Mouse (Mus musculus) lung, embryonic 16.5 days (tissue): ENCODE measurements at regions not wholly inside any gene's neighbourhood (a gene's known extent, or its start where the extent isn't known, plus 50 kb on each side); places are given as distances from the start of the nearest gene placed in this dataset.
"Not testable (repeated sequence)": the region's sequence is repeated elsewhere in the genome, so short reads cannot be mapped to it uniquely, and the experiment has no call there.

Source experiments
- ATAC-seq: fragments of 200-750 bp; cut with Nextera tagmentation; 2 replicates; pipeline ENCODE4 v1.8.0; 2017; ENCODE audit warnings: low read depth, mild to moderate bottlenecking, moderate library complexity
- H3K27ac ChIP-seq: fragments of 300-500 bp; sonication (generic); 2 replicates; pipeline ENCODE4 v1.5.1; 2014; ENCODE audit warnings: mild to moderate bottlenecking, control low read depth, low read length
- H3K27me3 ChIP-seq: fragments of 300-500 bp; sonication (generic); 2 replicates; pipeline ENCODE4 v1.6.1; 2014; ENCODE audit warnings: low read depth, low read length, mixed read lengths; ENCODE audit not compliant: control insufficient read depth, insufficient read depth
- H3K36me3 ChIP-seq: fragments of 300-500 bp; sonication (generic); 2 replicates; pipeline ENCODE4 v1.6.1; 2014; ENCODE audit warnings: low read length; ENCODE audit not compliant: control insufficient read depth, insufficient read depth
- H3K4me1 ChIP-seq: fragments of 300-500 bp; sonication (generic); replicated peaks from 2 replicates; pipeline ENCODE4 v1.6.1; 2014; ENCODE audit warnings: low read length, mixed read lengths; ENCODE audit not compliant: control insufficient read depth, insufficient read depth
- H3K4me2 ChIP-seq: fragments of 300-500 bp; sonication (generic); 2 replicates; pipeline ENCODE4 v1.6.1; 2014; ENCODE audit warnings: low read depth, low read length, control low read depth
- H3K4me3 ChIP-seq: fragments of 300-500 bp; sonication (generic); 2 replicates; pipeline ENCODE4 v1.5.1; 2014; ENCODE audit warnings: mild to moderate bottlenecking, low read length, control low read depth
- H3K9ac ChIP-seq: fragments of 300-500 bp; sonication (generic); 2 replicates; pipeline ENCODE4 v1.6.1; 2014; ENCODE audit warnings: low read length, control low read depth
- H3K9me3 ChIP-seq: fragments of 300-500 bp; sonication (generic); 2 replicates; pipeline ENCODE4 v1.6.1; 2016; ENCODE audit warnings: low read length; ENCODE audit not compliant: control insufficient read depth
- WGBS: fragments of 180-500 bp; shearing (Covaris S2); extraction: QIAGEN DNeasy Blood & Tissue Kit; methylation state at CpG from one replicate; pipeline ENCODE4 v1.1.7; 2014; 5-methylcytosine and 5-hydroxymethylcytosine counted together

DNA sequence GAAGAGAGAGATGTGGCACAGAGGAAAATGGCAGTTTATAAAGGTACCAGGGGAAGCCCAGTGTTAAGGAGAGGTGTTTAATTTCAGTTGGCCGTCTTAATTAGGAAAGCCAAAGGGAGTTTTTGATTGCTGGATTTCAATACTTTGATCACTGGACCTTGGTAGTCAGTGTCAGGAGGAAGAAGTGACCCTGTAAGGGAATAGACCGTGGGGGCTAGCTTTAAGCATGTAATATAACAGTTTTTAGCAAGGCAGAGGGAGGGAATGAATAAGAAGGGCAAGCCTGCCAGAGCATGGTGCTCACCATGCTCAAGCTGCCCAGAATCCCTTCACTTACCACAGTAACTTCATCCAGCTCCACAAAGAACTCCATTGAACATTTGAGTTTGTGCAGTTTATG lies 437.1 kb downstream of the Epm2a start:
- Histone ChIP-seq H3K27ac (no peak overlapping the region), H3K4me2 (no peak overlapping the region), H3K27me3 (no peaks in the 10 kb centered on the region), H3K9me3 (no peaks in the 10 kb centered on the region), H3K36me3 (no peaks in the 10 kb centered on the region), H3K9ac (no peak overlapping the region), H3K4me3 (no peak overlapping the region), H3K4me1 (no peaks in the 10 kb centered on the region)
- 56% methylated on average over 2 of the region's 2 CpGs for WGBS
- ATAC-seq, result no peak

DNA sequence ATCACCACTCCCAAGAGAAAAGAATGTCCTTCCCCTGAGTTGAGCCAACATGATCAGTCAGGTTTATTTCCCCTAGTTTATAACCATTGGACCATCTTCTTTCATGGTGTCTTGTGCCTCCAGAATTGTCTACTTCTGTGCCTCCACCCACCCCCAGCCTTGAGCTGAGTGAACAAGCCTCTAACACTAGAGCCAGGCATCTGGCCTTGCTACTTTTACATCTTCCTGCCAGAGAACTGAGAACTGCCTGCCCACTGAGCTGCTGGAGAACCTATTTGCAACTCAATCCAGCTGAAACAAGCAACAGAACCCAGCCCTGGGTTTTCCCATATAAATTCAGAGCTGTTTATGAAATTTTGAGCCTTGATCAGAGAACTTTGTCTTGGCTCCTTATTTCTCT lies 444.0 kb downstream of the Epm2a start:
- no peak for ATAC-seq
- Histone ChIP-seq H3K27ac (no peak overlapping the region), H3K36me3 (no peaks in the 10 kb centered on the region), H3K4me1 (no peaks in the 10 kb centered on the region), H3K27me3 (no peaks in the 10 kb centered on the region), H3K9ac (no peak overlapping the region), H3K4me3 (no peak overlapping the region), H3K9me3 (no peaks in the 10 kb centered on the region), H3K4me2 (no peak overlapping the region)

DNA sequence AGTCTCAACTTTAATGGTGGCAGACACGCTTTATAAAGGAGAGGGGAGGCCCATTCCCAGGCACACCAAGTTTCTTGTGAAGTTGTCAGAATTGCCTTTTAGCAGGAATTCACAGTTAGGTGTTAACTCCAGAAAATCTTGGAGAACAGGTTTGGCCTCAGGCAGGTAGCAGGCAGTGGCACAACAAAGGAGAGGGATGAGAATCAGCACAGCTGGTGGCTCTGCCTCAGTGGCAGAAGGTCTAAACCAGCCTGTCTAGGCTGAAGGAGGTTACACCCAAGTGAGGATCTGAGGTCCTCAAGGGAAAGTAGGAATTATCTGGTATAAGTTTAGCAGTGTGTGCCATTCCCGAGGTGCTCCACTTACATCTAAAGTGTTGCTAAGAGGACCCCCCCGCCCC lies 456.3 kb downstream of the Epm2a start:
- Histone ChIP-seq H3K4me3 (no peak overlapping the region), H3K27ac (no peak overlapping the region), H3K36me3 (no peaks in the 10 kb centered on the region), H3K4me1 (no peaks in the 10 kb centered on the region), H3K27me3 (no peaks in the 10 kb centered on the region), H3K4me2 (no peak overlapping the region), H3K9ac (no peak overlapping the region), H3K9me3 (no peaks in the 10 kb centered on the region)
- no peak for ATAC-seq
- 78% methylated on average over 3 of the region's 3 CpGs for WGBS

DNA sequence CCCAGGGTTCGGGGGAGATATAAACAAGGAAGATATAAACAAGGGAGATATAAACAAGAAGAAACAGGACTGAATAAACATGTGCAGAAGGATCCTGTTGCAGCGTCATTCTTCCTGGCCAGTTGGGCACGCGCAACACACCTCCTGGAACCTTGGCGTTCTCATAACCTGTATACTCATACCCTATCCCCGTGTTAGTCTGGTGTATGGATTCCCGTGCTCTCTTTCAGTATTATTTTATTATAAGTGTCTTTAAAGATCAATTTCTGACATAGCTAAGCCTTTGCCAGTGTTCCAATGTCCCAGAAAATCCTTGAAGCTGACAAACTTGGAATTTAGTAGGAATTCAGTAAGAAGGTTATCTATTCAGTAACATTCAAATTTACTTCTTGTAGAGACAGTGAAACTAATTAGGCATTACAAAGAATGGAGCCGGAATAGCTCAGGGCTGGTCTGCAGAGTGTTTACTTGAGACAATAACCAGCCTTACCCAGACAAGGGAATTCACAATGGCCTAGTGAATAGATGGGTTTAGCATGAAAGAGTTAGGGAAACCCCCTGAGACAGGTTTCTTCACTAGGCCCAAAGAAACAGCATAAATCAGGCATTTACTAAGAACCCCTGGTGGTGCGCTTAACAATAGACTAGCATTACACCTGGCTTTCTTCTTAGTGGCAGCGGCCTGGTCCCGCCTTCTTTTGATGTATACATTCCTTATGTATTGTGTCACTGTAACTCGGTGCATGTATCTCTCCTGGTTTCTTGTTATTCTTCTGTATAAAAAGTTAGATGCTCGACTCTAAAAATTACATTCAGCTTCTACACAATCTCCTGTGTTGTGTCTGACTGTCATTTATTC lies 458.4 kb downstream of the Epm2a start:
- not testable (repeated sequence) for H3K4me1 ChIP-seq, H3K27me3 ChIP-seq, H3K4me3 ChIP-seq, H3K9ac ChIP-seq, ATAC-seq, H3K4me2 ChIP-seq, H3K27ac ChIP-seq, H3K36me3 ChIP-seq, H3K9me3 ChIP-seq
- 75% methylated on average over 13 of the region's 13 CpGs for WGBS

DNA sequence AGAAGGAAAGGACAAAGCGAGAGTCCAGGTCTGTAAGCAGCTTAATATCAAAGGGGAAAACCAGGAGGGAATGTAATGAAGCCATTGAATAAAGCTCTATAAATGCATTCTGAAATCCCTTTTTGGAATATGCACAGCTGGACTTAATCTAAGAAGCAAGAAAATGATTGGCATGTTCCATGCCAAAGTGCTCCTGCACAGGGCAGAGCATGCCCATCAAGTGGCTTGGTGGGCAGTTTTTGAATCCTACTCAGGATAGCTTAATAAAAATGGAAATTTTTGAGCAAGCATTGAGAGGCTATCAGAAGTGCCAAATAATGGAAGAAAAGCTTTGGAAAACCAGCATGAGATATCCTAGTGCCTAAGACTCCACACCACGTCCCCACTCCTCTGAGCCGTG lies 466.1 kb downstream of the Epm2a start:
- Histone ChIP-seq H3K4me3 (no peak overlapping the region), H3K9ac (no peak overlapping the region), H3K4me1 (no peaks in the 10 kb centered on the region), H3K4me2 (no peak overlapping the region), H3K27ac (no peak overlapping the region), H3K36me3 (no peaks in the 10 kb centered on the region), H3K9me3 (no peaks in the 10 kb centered on the region), H3K27me3 (no peaks in the 10 kb centered on the region)
- WGBS, result 76% methylated on average over 3 of the region's 3 CpGs
- no peak for ATAC-seq

DNA sequence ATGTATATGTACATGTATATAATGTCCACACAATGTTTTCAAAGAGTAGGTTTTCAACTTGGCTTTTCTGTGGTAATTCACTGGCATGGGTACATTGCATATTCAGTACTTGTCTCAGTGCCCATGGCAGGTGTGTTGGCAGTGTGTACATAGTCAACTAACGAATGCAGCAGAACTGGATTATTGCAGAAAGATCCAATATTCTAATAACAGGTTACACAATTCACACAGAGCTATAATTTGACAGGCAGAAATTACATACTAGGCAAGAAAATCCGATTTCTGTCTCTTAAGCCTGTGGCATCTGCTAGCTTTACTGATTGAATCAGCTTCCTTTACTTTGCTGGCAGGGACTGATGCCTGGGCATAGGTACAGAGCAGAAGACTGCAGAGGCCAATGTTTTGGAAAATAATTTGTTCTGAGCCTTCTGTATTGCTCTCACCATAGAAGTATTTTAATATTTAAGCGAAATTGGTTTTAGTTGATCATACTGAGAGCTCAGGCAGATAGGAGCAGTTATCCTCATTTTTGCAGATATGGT lies 479.3 kb downstream of the Epm2a start:
- H3K9me3 ChIP-seq, result no peaks in the 10 kb centered on the region
- H3K9ac ChIP-seq, result no peak overlapping the region
- H3K27ac ChIP-seq, result no peak overlapping the region
- no peak overlapping the region for H3K4me2 ChIP-seq
- no peak for ATAC-seq
- H3K4me3 ChIP-seq, result no peak overlapping the region
- no peaks in the 10 kb centered on the region for H3K36me3 ChIP-seq
- H3K4me1 ChIP-seq, result no peaks in the 10 kb centered on the region
- H3K27me3 ChIP-seq, result no peaks in the 10 kb centered on the region
- WGBS, result 68% methylated on average over 3 of the region's 3 CpGs

DNA sequence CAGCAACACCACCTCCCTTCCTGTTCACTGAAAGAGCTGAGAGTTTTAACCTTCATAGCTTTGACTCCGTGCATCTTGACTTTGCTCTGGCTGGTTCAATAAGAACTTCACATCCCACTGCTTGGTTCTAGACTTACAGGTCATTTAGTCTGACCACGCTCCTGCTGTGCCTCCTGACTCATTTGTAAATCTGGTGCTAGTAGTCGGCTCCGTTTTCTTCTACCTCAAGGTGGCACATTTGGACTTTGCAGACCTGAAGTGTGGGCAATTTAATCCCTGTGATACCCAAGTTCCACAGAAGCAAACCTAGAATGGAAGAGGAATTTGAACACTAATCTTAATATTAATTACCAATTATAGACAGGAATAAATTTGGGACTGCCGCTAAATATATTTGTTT lies 497.9 kb downstream of the Epm2a start:
- Histone ChIP-seq H3K4me1 (no peaks in the 10 kb centered on the region), H3K4me2 (no peak overlapping the region), H3K27me3 (no peaks in the 10 kb centered on the region), H3K9me3 (no peaks in the 10 kb centered on the region; the same call in 1 of the 2 replicates), H3K4me3 (no peak overlapping the region), H3K36me3 (no peaks in the 10 kb centered on the region), H3K9ac (no peak overlapping the region), H3K27ac (no peak overlapping the region)
- 83% methylated on average over 5 of the region's 5 CpGs for WGBS
- no peak for ATAC-seq

DNA sequence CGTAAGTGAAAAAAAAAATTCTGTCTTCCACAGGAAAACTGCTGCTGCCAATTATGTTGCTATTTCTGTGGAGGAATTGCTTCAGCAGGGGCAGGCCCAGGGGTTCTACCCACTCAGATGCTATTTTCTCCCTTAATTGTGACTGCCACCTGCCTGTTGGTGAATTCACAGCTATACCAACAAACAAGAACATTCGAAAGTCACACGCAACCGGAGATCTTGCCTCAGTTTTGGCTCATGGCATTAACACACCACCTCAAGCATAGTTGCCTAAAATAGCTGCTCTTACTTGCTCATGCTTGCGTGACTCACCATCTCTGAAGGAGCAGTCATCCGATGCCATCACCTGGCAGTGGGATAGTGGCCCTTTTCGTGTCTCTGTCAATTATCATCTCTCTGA lies 498.3 kb downstream of the Epm2a start:
- no peak overlapping the region for H3K27ac ChIP-seq
- no peak overlapping the region for H3K9ac ChIP-seq
- no peak overlapping the region for H3K4me3 ChIP-seq
- no peaks in the 10 kb centered on the region; the same call in 1 of the 2 replicates for H3K9me3 ChIP-seq
- no peaks in the 10 kb centered on the region for H3K4me1 ChIP-seq
- ATAC-seq, result no peak
- H3K36me3 ChIP-seq, result no peaks in the 10 kb centered on the region
- H3K4me2 ChIP-seq, result no peak overlapping the region
- H3K27me3 ChIP-seq, result no peaks in the 10 kb centered on the region
- WGBS, result 84% methylated on average over 7 of the region's 7 CpGs

DNA sequence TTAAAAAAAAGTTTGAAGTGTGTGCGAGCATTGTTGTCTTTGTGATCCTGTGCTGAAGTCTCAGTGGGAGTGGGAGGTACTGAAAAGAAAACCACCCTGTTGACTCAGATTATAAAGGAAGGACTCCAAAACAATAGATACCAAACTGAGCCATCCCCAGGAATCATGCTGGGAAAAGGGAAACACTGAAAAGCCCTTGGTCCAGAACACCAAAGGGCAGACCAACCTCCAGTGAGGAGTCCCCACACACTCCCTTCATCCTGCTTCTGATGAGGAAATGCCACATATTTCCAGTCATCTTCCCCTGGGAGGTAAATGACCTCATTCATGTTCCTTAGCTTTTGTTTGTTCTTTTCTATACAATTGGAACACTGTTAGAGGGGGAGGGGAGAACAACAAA lies 502.9 kb downstream of the Epm2a start:
- WGBS, result 91% methylated on average over 1 of the region's 1 CpGs
- H3K27ac ChIP-seq, result no peak overlapping the region
- H3K4me2 ChIP-seq, result no peak overlapping the region
- H3K27me3 ChIP-seq, result no peaks in the 10 kb centered on the region
- no peaks in the 10 kb centered on the region for H3K4me1 ChIP-seq
- H3K36me3 ChIP-seq, result no peaks in the 10 kb centered on the region
- H3K9ac ChIP-seq, result no peak overlapping the region
- no peak overlapping the region for H3K4me3 ChIP-seq
- H3K9me3 ChIP-seq, result no peaks in the 10 kb centered on the region; the same call in 1 of the 2 replicates
- ATAC-seq, result no peak
